In the genomic region with DNA sequence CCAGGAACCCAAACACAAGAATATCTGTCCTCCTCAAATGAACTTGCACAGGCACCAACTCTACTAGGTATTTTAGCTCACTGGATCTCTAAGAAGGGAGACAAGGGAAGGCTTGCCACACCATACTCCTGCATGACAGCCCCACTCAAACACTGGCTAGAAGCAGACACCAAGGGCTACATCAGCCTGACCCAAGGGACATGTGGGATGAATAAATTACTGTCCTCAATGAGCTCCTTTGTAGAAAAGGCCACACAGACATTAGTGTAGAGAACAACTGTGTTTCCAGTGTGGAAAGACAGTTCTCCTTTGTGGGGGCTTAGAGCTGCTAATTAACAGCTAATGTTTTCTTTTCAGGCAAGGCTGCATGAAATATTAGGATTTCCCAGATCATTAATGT, we compare ENCODE assay signal across 15 mouse cellular contexts.
DNase-seq lines count a peak whose midpoint lies in the region; ATAC-seq and TF ChIP-seq lines count a peak whose summit lies in the region.
"Had no signal": no experiment of that assay in that cellular context is flagged by ENCODE, and none has a peak within 500 bp of the region (broad histone marks: within the 10 kb centered on the region; RNA-seq: fewer than 3 reads in every experiment).

No protein-coding gene starts in this region.

- 0 out of 2 replicates have a peak, but pooled peaks have one; percentile 68 for ATAC-seq in neural tube, embryonic 12.5 days (ENCODE audit: low FRiP score, low read depth)
- ATAC-seq in neural tube, embryonic 15.5 days (ENCODE audit: low FRiP score), result no peak
- ATAC-seq in liver, postnatal 0 days, result no peak
- ATAC-seq: liver, embryonic 12.5 days had no signal

- no peaks in the 10 kb centered on the region for H3K9me3 ChIP-seq in neural tube, embryonic 12.5 days
- no peaks in the 10 kb centered on the region for H3K9me3 ChIP-seq in neural tube, embryonic 15.5 days (replicated peaks)
- no peaks in the 10 kb centered on the region for H3K9me3 ChIP-seq in liver, postnatal 0 days (ENCODE audit: low read length)
- H3K9me3 ChIP-seq: heart, embryonic 10.5 days; liver, embryonic 12.5 days had no signal

- H3K27me3 ChIP-seq in neural tube, embryonic 12.5 days (replicated peaks), result no peaks in the 10 kb centered on the region
- no peaks in the 10 kb centered on the region for H3K27me3 ChIP-seq in neural tube, embryonic 15.5 days (replicated peaks)
- H3K27me3 ChIP-seq in liver, postnatal 0 days (ENCODE audit: insufficient read depth, low read length), result no peaks in the 10 kb centered on the region
- H3K27me3 ChIP-seq: liver, embryonic 12.5 days had no signal

- H3K4me2 ChIP-seq in neural tube, embryonic 12.5 days (replicated peaks), result no peak overlapping the region
- H3K4me2 ChIP-seq in neural tube, embryonic 15.5 days, result no peak overlapping the region
- H3K4me2 ChIP-seq in liver, postnatal 0 days (ENCODE audit: low read depth, low read length), result no peak overlapping the region
- H3K4me2 ChIP-seq: liver, embryonic 12.5 days had no signal

- H3K4me1 ChIP-seq in neural tube, embryonic 12.5 days, result no peaks in the 10 kb centered on the region
- no peaks in the 10 kb centered on the region for H3K4me1 ChIP-seq in neural tube, embryonic 15.5 days
- H3K4me1 ChIP-seq in liver, postnatal 0 days (ENCODE audit: insufficient read depth), result no peaks in the 10 kb centered on the region
- H3K4me1 ChIP-seq: heart, embryonic 10.5 days; liver, embryonic 12.5 days had no signal

- peak; percentile 12 for DNase-seq in embryo, embryonic 10 days (ENCODE audit: low spot score)
- no peak for DNase-seq in embryo, embryonic 9.5 days (ENCODE audit: extremely low spot score)
- DNase-seq in layer of hippocampus, adult 9-11 months, result peak; percentile 69
- no peak for DNase-seq in liver, postnatal 0 days
- DNase-seq in cerebellum, adult 11 months, result no peak
- no peak for DNase-seq in kidney, adult 9 months
- DNase-seq: adrenal gland, adult 2 months; cerebellum, postnatal 25 days; heart, postnatal 36 days; lung, postnatal 10 days; spleen, adult 18-20 months had no signal

- H3K9ac ChIP-seq in neural tube, embryonic 12.5 days, result no peak overlapping the region
- H3K9ac ChIP-seq in neural tube, embryonic 15.5 days (replicated peaks), result no peak overlapping the region
- H3K9ac ChIP-seq in liver, postnatal 0 days (replicated peaks), result no peak overlapping the region
- H3K9ac ChIP-seq: liver, embryonic 12.5 days had no signal

- no peaks in the 10 kb centered on the region for H3K36me3 ChIP-seq in neural tube, embryonic 12.5 days
- H3K36me3 ChIP-seq in neural tube, embryonic 15.5 days, result no peaks in the 10 kb centered on the region
- H3K36me3 ChIP-seq in liver, postnatal 0 days (replicated peaks; ENCODE audit: insufficient read depth, low read length), result no peaks in the 10 kb centered on the region
- H3K36me3 ChIP-seq: heart, embryonic 10.5 days; liver, embryonic 12.5 days had no signal

- no peak overlapping the region for H3K4me3 ChIP-seq in neural tube, embryonic 12.5 days
- no peak overlapping the region for H3K4me3 ChIP-seq in neural tube, embryonic 15.5 days (replicated peaks)
- no peak overlapping the region for H3K4me3 ChIP-seq in liver, postnatal 0 days (ENCODE audit: low read depth, low read length)
- H3K4me3 ChIP-seq: heart, embryonic 10.5 days; liver, embryonic 12.5 days had no signal

- TF ChIP-seq CTCF in liver, postnatal 0 days (IDR thresholded peaks at IDR 0.05; ENCODE audit: low read depth), result no peak

- no peak overlapping the region for H3K27ac ChIP-seq in neural tube, embryonic 12.5 days
- no peak overlapping the region for H3K27ac ChIP-seq in neural tube, embryonic 15.5 days (replicated peaks)
- H3K27ac ChIP-seq in liver, postnatal 0 days (ENCODE audit: low read depth), result no peak overlapping the region
- H3K27ac ChIP-seq: heart, embryonic 10.5 days; liver, embryonic 12.5 days had no signal

- no peak for TF ChIP-seq EP300 in liver, postnatal 0 days (IDR thresholded peaks at IDR 0.05; ENCODE audit: low read depth)

Comparison
In these comparisons a context has a peak if more than half of its experiments do, and no peak if none do; other contexts are left out.
1. DNase-seq: peak in embryo, embryonic 10 days (single experiment) and layer of hippocampus, adult 9-11 months (single experiment); none in embryo, embryonic 9.5 days (single experiment), liver, postnatal 0 days (single experiment), cerebellum, adult 11 months (single experiment) and kidney, adult 9 months (single experiment).